Mouse (Mus musculus) MEL (cell line): ENCODE measurements around the gene Gm21915. TPM values are rescaled to one million over a fixed set of nuclear protein-coding genes. Genes with fewer than 3 reads are reported as not detected.

Source experiments
- DNase-seq: peaks from one replicate; pipeline ENCODE4 v3.0.0; 2011; ENCODE audit warnings: low read depth, low spot score
- H3K27ac ChIP-seq: 2 replicates; pipeline ENCODE4 v1.5.1; 2012; ENCODE audit warnings: low read depth, mild to moderate bottlenecking, control low read depth, low read length, moderate library complexity; ENCODE audit not compliant: control insufficient read depth
- H3K27me3 ChIP-seq, 2 experiments: fragments of 150-350 bp in 1 of 2; sonication (generic) in 1 of 2; 2 replicates each; pipeline ENCODE4 v1.6.1; 2012; ENCODE audit warnings: low read length in 2 of 2, mild to moderate bottlenecking in 2 of 2, improper control_type of control experiment in 1 of 2, moderate library complexity in 1 of 2; ENCODE audit not compliant: insufficient read depth in 2 of 2, control insufficient read depth in 1 of 2
- H3K36me3 ChIP-seq, 2 experiments: 2 replicates each; pipeline ENCODE4 v1.6.1; 2012 to 2014; ENCODE audit warnings: low read length in 2 of 2, improper control_type of control experiment in 1 of 2, inconsistent platforms in 1 of 2, mild to moderate bottlenecking in 1 of 2; ENCODE audit not compliant: insufficient read depth in 2 of 2, control insufficient read depth in 1 of 2
- H3K4me1 ChIP-seq, 2 experiments: fragments of 150-350 bp in 1 of 2; sonication (generic) in 1 of 2; 2 replicates each; pipeline ENCODE4 v1.6.1; 2012; ENCODE audit warnings: low read length in 2 of 2, improper control_type of control experiment in 1 of 2, mild to moderate bottlenecking in 1 of 2; ENCODE audit not compliant: insufficient read depth in 2 of 2, control insufficient read depth in 1 of 2
- H3K4me3 ChIP-seq, 2 experiments: fragments of 150-350 bp in 1 of 2; sonication (generic) in 1 of 2; 2 replicates each; pipeline ENCODE4 v1.5.1; 2012; ENCODE audit warnings: low read depth in 2 of 2, low read length in 2 of 2, mild to moderate bottlenecking in 2 of 2, moderate library complexity in 2 of 2, control low read depth in 1 of 2, improper control_type of control experiment in 1 of 2; ENCODE audit not compliant: control insufficient read depth in 1 of 2, insufficient read depth in 1 of 2
- H3K79me2 ChIP-seq: 2 replicates; pipeline ENCODE4 v1.6.1; 2012; ENCODE audit warnings: mild to moderate bottlenecking, low read length, moderate library complexity; ENCODE audit not compliant: control insufficient read depth, poor library complexity, insufficient read depth
- H3K9ac ChIP-seq: 2 replicates; pipeline ENCODE4 v1.6.1; 2012; ENCODE audit warnings: low read depth, mild to moderate bottlenecking, control low read depth, low read length, moderate library complexity; ENCODE audit not compliant: control insufficient read depth, poor library complexity, severe bottlenecking
- H3K9me3 ChIP-seq: fragments of 150-350 bp; sonication (generic); replicated peaks from 2 replicates; pipeline ENCODE4 v1.6.1; 2012; ENCODE audit warnings: mild to moderate bottlenecking, low read length, improper control_type of control experiment, moderate library complexity; ENCODE audit not compliant: insufficient read depth
- BHLHE40 ChIP-seq: IDR thresholded peaks from 2 replicates; pipeline ENCODE4 v1.6.1; 2012; ENCODE audit warnings: low read depth, mild to moderate bottlenecking, inconsistent platforms, low read length, improper control_type of control experiment, borderline replicate concordance
- CHD1 ChIP-seq: IDR thresholded peaks from 2 replicates; pipeline ENCODE4 v1.6.1; 2012; ENCODE audit warnings: low read depth, mild to moderate bottlenecking, inconsistent platforms, low read length, improper control_type of control experiment
- CHD2 ChIP-seq: IDR thresholded peaks from 2 replicates; pipeline ENCODE4 v1.6.1; 2011; ENCODE audit warnings: low read length, improper control_type of control experiment
- E2F4 ChIP-seq: IDR thresholded peaks from 2 replicates; pipeline ENCODE4 v1.6.1; 2011; ENCODE audit warnings: low read depth, low read length, improper control_type of control experiment, borderline replicate concordance
- EP300 ChIP-seq, 2 experiments: IDR thresholded peaks; 2 replicates each; pipeline ENCODE4 v1.6.1; 2011; ENCODE audit warnings: improper control_type of control experiment in 2 of 2, low read length in 2 of 2, low read depth in 1 of 2, mild to moderate bottlenecking in 1 of 2
- ETS1 ChIP-seq: IDR thresholded peaks from 2 replicates; pipeline ENCODE4 v1.6.1; 2012; ENCODE audit warnings: low read depth, mild to moderate bottlenecking, inconsistent platforms, low read length, improper control_type of control experiment, moderate library complexity
- GATA1 ChIP-seq: IDR thresholded peaks from 2 replicates; pipeline ENCODE4 v1.6.1; 2011; ENCODE audit warnings: low read depth, low read length, improper control_type of control experiment
- HCFC1 ChIP-seq: IDR thresholded peaks from 2 replicates; pipeline ENCODE4 v1.6.1; 2012; ENCODE audit warnings: low read depth, mild to moderate bottlenecking, inconsistent platforms, low read length, improper control_type of control experiment, moderate library complexity
- JUND ChIP-seq: IDR thresholded peaks from 2 replicates; pipeline ENCODE4 v1.6.1; 2011; ENCODE audit warnings: low read depth, mild to moderate bottlenecking, improper control_type of control experiment, low read length
- MAFK ChIP-seq: IDR thresholded peaks from 2 replicates; pipeline ENCODE4 v1.6.1; 2011; ENCODE audit warnings: low read depth, mild to moderate bottlenecking, low read length, improper control_type of control experiment, borderline replicate concordance
- MEF2A ChIP-seq: IDR thresholded peaks from 2 replicates; pipeline ENCODE4 v1.6.1; 2014; ENCODE audit warnings: low read depth, mild to moderate bottlenecking, inconsistent platforms, low read length, improper control_type of control experiment; ENCODE audit not compliant: poor library complexity, insufficient replicate concordance, severe bottlenecking; ENCODE audit errors: extremely low read depth
- MXI1 ChIP-seq: IDR thresholded peaks from 2 replicates; pipeline ENCODE4 v1.6.1; 2011; ENCODE audit warnings: mild to moderate bottlenecking, low read depth, low read length, improper control_type of control experiment
- MYB ChIP-seq: IDR thresholded peaks from 2 replicates; pipeline ENCODE4 v1.6.1; 2011; ENCODE audit warnings: mild to moderate bottlenecking, low read depth, low read length, improper control_type of control experiment
- MYC ChIP-seq: IDR thresholded peaks from 2 replicates; pipeline ENCODE4 v1.6.1; 2011; ENCODE audit warnings: low read depth, mild to moderate bottlenecking, low read length, improper control_type of control experiment, moderate library complexity
- NELFE ChIP-seq: IDR thresholded peaks from 2 replicates; pipeline ENCODE4 v1.6.1; 2011; ENCODE audit warnings: low read depth, low read length, improper control_type of control experiment
- POLR2A ChIP-seq, 2 experiments: IDR thresholded peaks; 2 replicates each; pipeline ENCODE4 v1.6.1; 2011 to 2012; ENCODE audit warnings: low read length in 2 of 2, mild to moderate bottlenecking in 2 of 2, control low read depth in 1 of 2, improper control_type of control experiment in 1 of 2, low read depth in 1 of 2, moderate library complexity in 1 of 2; ENCODE audit not compliant: control insufficient read depth in 1 of 2, insufficient read depth in 1 of 2, poor library complexity in 1 of 2
- POLR2AphosphoS2 ChIP-seq: IDR thresholded peaks from 2 replicates; pipeline ENCODE4 v1.6.1; 2011; ENCODE audit warnings: low read length, improper control_type of control experiment
- POLR2AphosphoS5 ChIP-seq: IDR thresholded peaks from 2 replicates; pipeline ENCODE4 v1.6.1; 2012; ENCODE audit warnings: low read depth, borderline replicate concordance, mild to moderate bottlenecking, inconsistent platforms, low read length, moderate library complexity, mixed read lengths
- RAD21 ChIP-seq: IDR thresholded peaks from 2 replicates; pipeline ENCODE4 v1.6.1; 2011; ENCODE audit warnings: mild to moderate bottlenecking, low read depth, low read length, improper control_type of control experiment
- SIN3A ChIP-seq: IDR thresholded peaks from 2 replicates; pipeline ENCODE4 v1.6.1; 2012; ENCODE audit warnings: low read length, improper control_type of control experiment, inconsistent platforms
- TCF12 ChIP-seq: IDR thresholded peaks from 2 replicates; pipeline ENCODE4 v1.6.1; 2014; ENCODE audit warnings: low read depth, mild to moderate bottlenecking, inconsistent platforms, low read length, improper control_type of control experiment, moderate library complexity
- UBTF ChIP-seq: IDR thresholded peaks from 2 replicates; pipeline ENCODE4 v1.6.1; 2012; ENCODE audit warnings: low read depth, mild to moderate bottlenecking, inconsistent platforms, low read length, improper control_type of control experiment, moderate library complexity, borderline replicate concordance; ENCODE audit not compliant: insufficient read depth
- USF1 ChIP-seq: IDR thresholded peaks from 2 replicates; pipeline ENCODE4 v1.6.1; 2014; ENCODE audit warnings: low read depth, mild to moderate bottlenecking, inconsistent platforms, low read length, improper control_type of control experiment, moderate library complexity
- USF2 ChIP-seq, 2 experiments: IDR thresholded peaks; 2 replicates each; pipeline ENCODE4 v1.6.1; 2011 to 2012; ENCODE audit warnings: improper control_type of control experiment in 2 of 2, low read length in 2 of 2, borderline replicate concordance in 1 of 2, inconsistent platforms in 1 of 2, low read depth in 1 of 2, mild to moderate bottlenecking in 1 of 2; ENCODE audit not compliant: insufficient read depth in 1 of 2
- ZC3H11A ChIP-seq: IDR thresholded peaks from 2 replicates; pipeline ENCODE4 v1.6.1; 2012; ENCODE audit warnings: low read depth, mild to moderate bottlenecking, inconsistent platforms, low read length, improper control_type of control experiment
- ZMIZ1 ChIP-seq: IDR thresholded peaks from 2 replicates; pipeline ENCODE4 v1.6.1; 2012; ENCODE audit warnings: low read depth, mild to moderate bottlenecking, inconsistent platforms, low read length, improper control_type of control experiment, moderate library complexity
- polyA plus RNA-seq, 2 experiments: library from polyadenylated mRNA; stranded (reverse) in 1 of 2; unstranded in 1 of 2; fragments of >175 nt in 1 of 2; fragments of >200 nt in 1 of 2; gene quantifications; 2 replicates each; pipeline versions ENCODE4 v1.2.1 to v1.2.4; 2012; ENCODE audit warnings: low replicate concordance in 2 of 2, low read depth in 1 of 2; ENCODE audit not compliant: insufficient read length in 2 of 2, insufficient read depth in 1 of 2, missing spikeins in 1 of 2
- total RNA-seq: library from RNA; depleted of rRNA; stranded (reverse); fragments of 300-350 nt; gene quantifications from 2 replicates; pipeline ENCODE4 v1.2.3, GENCODE M21; 2012

Gm21915 gene
- total and polyA plus RNA-seq, 3 experiments, result not detected

GRCm38 (mm10) chr9:40699194-40699593, 28.8 kb downstream of the Gm21915 start:
- Histone ChIP-seq H3K79me2 (no peaks in the 10 kb centered on the region), H3K36me3 (no peaks in the 10 kb centered on the region), H3K27me3 (no peaks in the 10 kb centered on the region), H3K4me1 (no peaks in the 10 kb centered on the region), H3K4me3 (no peak overlapping the region)
- TF ChIP-seq MXI1, result no peak
- TF ChIP-seq RAD21, result no peak
- no peak for TF ChIP-seq MAFK
- no peak for TF ChIP-seq USF2 (IDR thresholded peaks at IDR 0.05; ENCODE audit: borderline replicate concordance in 1 of 2, insufficient read depth in 1 of 2, low read depth in 1 of 2, low read length in 2 of 2)
- no peak for TF ChIP-seq CHD2
- TF ChIP-seq HCFC1, result no peak
- TF ChIP-seq SIN3A, result no peak
- TF ChIP-seq USF1, result no peak
- TF ChIP-seq JUND, result no peak
- no peak for TF ChIP-seq ZMIZ1
- TF ChIP-seq MEF2A, result no peak
- TF ChIP-seq POLR2AphosphoS5, result no peak
- TF ChIP-seq POLR2A (IDR thresholded peaks at IDR 0.05; ENCODE audit: control insufficient read depth in 1 of 2, insufficient read depth in 1 of 2, low read depth in 1 of 2, low read length in 2 of 2, poor library complexity in 1 of 2), result no peak
- no peak for TF ChIP-seq MYB
- no peak for TF ChIP-seq ZC3H11A
- TF ChIP-seq CHD1, result no peak
- no peak for TF ChIP-seq TCF12
- no peak for TF ChIP-seq UBTF
- TF ChIP-seq, all 39 proteins: peak for 0
- DNase-seq, result no peak
- Histone ChIP-seq H3K27ac (no peak overlapping the region), H3K9me3 (no peaks in the 10 kb centered on the region), H3K9ac (no peak overlapping the region)

- Histone ChIP-seq H3K9ac (no peak overlapping the region), H3K27me3 (no peaks in the 10 kb centered on the region), H3K4me1 (no peaks in the 10 kb centered on the region), H3K36me3 (no peaks in the 10 kb centered on the region), H3K27ac (no peak overlapping the region), H3K79me2 (no peaks in the 10 kb centered on the region), H3K4me3 (no peak overlapping the region), H3K9me3 (no peaks in the 10 kb centered on the region)
- no peak for TF ChIP-seq ETS1
- TF ChIP-seq RAD21, result no peak
- TF ChIP-seq ZMIZ1, result no peak
- TF ChIP-seq MEF2A, result no peak
- TF ChIP-seq MYC, result no peak
- no peak for TF ChIP-seq BHLHE40
- no peak for TF ChIP-seq EP300 (IDR thresholded peaks at IDR 0.05; ENCODE audit: low read depth in 1 of 2, low read length in 2 of 2)
- TF ChIP-seq CHD1, result no peak
- TF ChIP-seq SIN3A, result no peak
- TF ChIP-seq E2F4, result no peak
- TF ChIP-seq USF1, result no peak
- TF ChIP-seq GATA1, result no peak
- no peak for TF ChIP-seq NELFE
- TF ChIP-seq JUND, result no peak
- TF ChIP-seq MAFK, result no peak
- TF ChIP-seq POLR2AphosphoS2, result no peak
- TF ChIP-seq MYB, result no peak
- no peak for TF ChIP-seq TCF12
- DNase-seq, result no peak
Measured at GRCm38 (mm10) chr9:40700253-40700652, 29.8 kb downstream of the Gm21915 start.
